Mouse (Mus musculus) stomach, postnatal 0 days (tissue): ENCODE data around the gene Epor.

ENCODE experiments used
- CTCF ChIP-seq: IDR thresholded peaks from 2 replicates; pipeline ENCODE4 v1.5.1; 2016; ENCODE audit warnings: antibody characterized with exemption, low read depth, mild to moderate bottlenecking, moderate library complexity
- EP300 ChIP-seq: optimal IDR thresholded peaks from 2 replicates; pipeline ENCODE3; 2016; ENCODE audit warnings: antibody characterized with exemption

DNA sequence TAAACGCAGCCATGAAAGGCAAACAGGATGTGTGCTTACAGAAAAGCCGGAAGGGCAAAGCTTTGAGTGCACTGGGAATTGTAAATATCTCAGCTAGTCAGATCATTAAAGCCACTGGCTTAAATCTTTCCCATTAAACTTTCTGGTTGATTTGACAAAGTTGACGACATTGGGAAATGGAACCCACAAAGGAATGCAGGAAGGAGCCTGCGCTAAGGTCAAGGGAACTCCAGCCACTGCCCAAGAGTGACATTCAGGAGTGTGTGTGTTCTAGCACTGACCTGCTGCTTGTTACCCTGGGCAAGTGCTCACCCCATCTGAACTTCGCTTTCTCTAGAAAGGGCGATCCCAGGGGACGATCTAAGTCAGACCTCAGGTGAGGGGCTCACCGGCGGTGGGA is 3.2 kb downstream of the Epor start:
- TF ChIP-seq CTCF (no peak), EP300 (no peak)
